Mouse (Mus musculus) stomach, embryonic 15.5 days (tissue): ENCODE results near the gene Aasdh. TPM values are rescaled to one million over a fixed set of nuclear protein-coding genes. Genes with fewer than 3 reads are reported as not detected.
A peak's percentile ranks its signal among the peaks of the same experiment; 100 is the strongest.
"Not testable (repeated sequence)": the region's sequence is repeated elsewhere in the genome, so short reads cannot be mapped to it uniquely, and the experiment has no call there.

ENCODE experiments used
- ATAC-seq: fragments of 200-750 bp; cut with Nextera tagmentation; 2 replicates; pipeline ENCODE4 v1.8.0; 2017; ENCODE audit warnings: low read depth, moderate number of reproducible peaks, moderate TSS enrichment; ENCODE audit not compliant: insufficient read depth, low FRiP score
- H3K27ac ChIP-seq: fragments of 300-500 bp; sonication (generic); 2 replicates; pipeline ENCODE4 v1.5.1; 2015; ENCODE audit warnings: mild to moderate bottlenecking, inconsistent platforms
- H3K27me3 ChIP-seq: fragments of 300-500 bp; sonication (generic); replicated peaks from 2 replicates; pipeline ENCODE4 v1.6.1; 2015; ENCODE audit warnings: inconsistent platforms
- H3K36me3 ChIP-seq: fragments of 300-500 bp; sonication (generic); 2 replicates; pipeline ENCODE4 v1.6.1; 2015; ENCODE audit warnings: inconsistent platforms
- H3K4me1 ChIP-seq: fragments of 300-500 bp; sonication (generic); 2 replicates; pipeline ENCODE4 v1.6.1; 2015; ENCODE audit warnings: inconsistent platforms
- H3K4me2 ChIP-seq: fragments of 300-500 bp; sonication (generic); 2 replicates; pipeline ENCODE4 v1.6.1; 2015; ENCODE audit warnings: mild to moderate bottlenecking, inconsistent platforms
- H3K4me3 ChIP-seq: fragments of 300-500 bp; sonication (generic); replicated peaks from 2 replicates; pipeline ENCODE4 v1.5.1; 2015; ENCODE audit warnings: inconsistent platforms
- H3K9ac ChIP-seq: fragments of 300-500 bp; sonication (generic); 2 replicates; pipeline ENCODE4 v1.6.1; 2015; ENCODE audit warnings: inconsistent platforms
- H3K9me3 ChIP-seq: fragments of 300-500 bp; sonication (generic); 2 replicates; pipeline ENCODE4 v1.6.1; 2016; ENCODE audit warnings: inconsistent platforms
- WGBS: fragments of 180-500 bp; shearing (Covaris S2); methylation state at CpG from one replicate; pipeline ENCODE4 v1.1.7; 2015; 5-methylcytosine and 5-hydroxymethylcytosine counted together
- polyA plus RNA-seq: library from polyadenylated mRNA; unstranded; fragments of >200 nt; fragmentation: Nextera tagmentation; extraction: Ambion mirVana; gene quantifications from 2 replicates; pipeline ENCODE4 v1.2.1, GENCODE M21; 2015

Gene Aasdh
- polyA plus RNA-seq, 1 experiment from 2014 or later = 16.7 TPM

DNA sequence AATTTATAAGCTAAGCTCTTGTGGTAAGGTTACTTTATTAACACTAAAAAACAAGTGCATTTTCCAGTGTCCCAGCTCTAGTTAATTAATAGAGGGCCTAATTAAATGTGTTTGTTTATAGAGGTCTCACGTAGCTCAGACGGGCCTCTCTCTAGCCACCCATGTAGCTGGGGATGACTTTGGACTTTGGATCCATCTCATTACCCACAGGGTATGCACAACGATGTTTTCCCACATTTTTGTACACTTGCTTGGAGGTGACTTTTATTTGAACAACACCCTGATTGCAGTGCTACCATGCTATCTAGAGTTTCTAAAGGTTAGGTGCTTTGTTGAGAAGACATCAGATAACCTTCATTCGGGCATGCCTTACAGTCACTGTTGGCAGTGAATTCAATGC, 37.2 kb upstream of the Aasdh start:
- H3K4me3 ChIP-seq = no peak overlapping the region
- ATAC-seq = peak; percentile 58; the same call in 1 of the 2 replicates
- WGBS = 76% methylated on average over 4 of the region's 4 CpGs

DNA sequence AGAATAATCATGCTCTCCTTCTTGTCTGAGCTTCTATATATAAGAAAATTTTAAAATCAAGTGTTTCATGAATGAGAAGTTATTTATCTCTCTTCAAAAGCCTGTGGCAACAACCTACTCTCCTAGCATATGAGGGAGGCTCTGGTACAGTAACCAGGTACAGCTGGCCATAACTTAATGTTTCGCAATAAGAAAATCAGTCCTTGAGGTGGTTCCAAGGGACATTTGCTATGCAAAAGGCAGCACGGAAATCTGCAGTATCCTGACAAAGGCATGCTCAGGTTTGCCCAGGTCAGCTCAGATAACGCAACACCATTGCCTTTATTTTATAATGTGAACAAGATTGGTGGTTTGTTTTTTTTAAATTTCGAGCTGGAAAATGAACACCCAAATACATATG, 36.7 kb upstream of the Aasdh start:
- Histone ChIP-seq H3K9me3 (no peaks in the 10 kb centered on the region), H3K27me3 (no peaks in the 10 kb centered on the region), H3K9ac (no peak overlapping the region), H3K4me1 (no peaks in the 10 kb centered on the region), H3K4me3 (no peak overlapping the region), H3K27ac (no peak overlapping the region), H3K4me2 (no peak overlapping the region), H3K36me3 (peaks cover 4% of the 10 kb centered on the region; the same call in 1 of the 2 replicates)
- 65% methylated on average over 4 of the region's 4 CpGs for WGBS
- ATAC-seq = no peak

More for the DNA sequence above, 37.2 kb upstream of the Aasdh start:
- Histone ChIP-seq H3K9ac (no peak overlapping the region), H3K36me3 (peaks cover 4% of the 10 kb centered on the region; the same call in 1 of the 2 replicates), H3K4me2 (no peak overlapping the region), H3K27ac (no peak overlapping the region), H3K4me1 (no peaks in the 10 kb centered on the region), H3K9me3 (no peaks in the 10 kb centered on the region), H3K27me3 (no peaks in the 10 kb centered on the region)

DNA sequence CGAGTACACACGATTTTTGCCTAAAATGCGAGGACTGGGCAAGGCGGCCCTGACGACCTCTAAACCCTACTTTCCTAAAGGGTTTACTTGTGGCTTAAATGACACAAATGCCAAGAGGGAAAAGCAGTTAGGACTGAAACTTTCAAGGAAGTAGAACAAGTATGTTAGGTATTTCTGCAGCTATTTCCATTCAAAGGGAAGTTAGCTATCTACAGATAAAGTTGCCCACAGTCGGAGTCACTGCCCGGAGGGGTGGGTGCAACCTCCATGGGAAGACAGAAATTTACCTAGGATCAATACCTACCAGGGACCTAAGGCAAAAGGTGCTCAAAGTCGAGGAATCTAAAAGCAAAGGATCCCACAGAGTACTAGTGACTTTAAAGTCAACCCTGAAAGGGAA, 34.4 kb upstream of the Aasdh start:
- no peak for ATAC-seq
- Histone ChIP-seq H3K4me1 (no peaks in the 10 kb centered on the region), H3K27ac (no peak overlapping the region), H3K36me3 (peaks cover 4% of the 10 kb centered on the region; the same call in 1 of the 2 replicates), H3K27me3 (no peaks in the 10 kb centered on the region), H3K9ac (no peak overlapping the region), H3K4me2 (no peak overlapping the region), H3K4me3 (no peak overlapping the region), H3K9me3 (no peaks in the 10 kb centered on the region)
- 86% methylated on average over 8 of the region's 8 CpGs for WGBS

DNA sequence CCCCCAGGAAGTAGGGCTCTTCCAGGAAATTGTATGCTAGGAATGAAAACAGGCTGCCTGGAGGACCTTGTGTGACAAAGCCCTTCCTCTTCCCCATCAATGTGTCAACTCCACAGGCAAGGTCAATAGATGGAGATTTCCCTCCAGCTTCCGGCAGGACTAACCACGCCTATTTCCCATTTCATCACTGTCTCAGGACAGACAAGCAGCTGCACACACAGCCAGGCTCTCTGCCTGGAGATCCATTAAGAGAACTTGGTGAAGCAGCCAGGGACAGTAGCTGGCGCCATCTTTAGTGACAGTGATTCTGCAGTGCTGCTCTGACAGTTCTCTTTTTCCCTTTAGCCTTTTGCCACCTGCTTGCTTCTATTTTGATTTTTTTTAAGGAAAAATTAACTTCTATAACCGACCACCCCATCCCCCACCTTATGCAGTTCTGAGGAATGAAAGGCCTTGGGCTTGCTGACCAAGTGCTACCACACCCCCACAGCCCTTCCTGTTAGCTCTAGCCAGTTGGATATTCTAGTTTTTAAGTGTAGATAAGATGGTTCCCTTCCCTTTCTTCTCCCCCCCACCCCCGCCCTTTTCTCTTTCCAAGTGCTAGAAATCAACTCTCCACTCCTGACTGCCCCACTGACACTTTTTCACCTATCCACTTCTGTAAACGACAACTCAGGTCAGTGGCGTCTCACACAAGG, 24.0 kb upstream of the Aasdh start:
- Histone ChIP-seq H3K4me2 (no peak overlapping the region), H3K4me1 (peaks cover 4% of the 10 kb centered on the region; the same call in 1 of the 2 replicates), H3K36me3 (peaks cover 20% of the 10 kb centered on the region), H3K27me3 (no peaks in the 10 kb centered on the region), H3K9me3 (no peaks in the 10 kb centered on the region), H3K27ac (no peak overlapping the region), H3K4me3 (no peak overlapping the region), H3K9ac (no peak overlapping the region)
- 59% methylated on average over 7 of the region's 7 CpGs for WGBS
- ATAC-seq = no peak

DNA sequence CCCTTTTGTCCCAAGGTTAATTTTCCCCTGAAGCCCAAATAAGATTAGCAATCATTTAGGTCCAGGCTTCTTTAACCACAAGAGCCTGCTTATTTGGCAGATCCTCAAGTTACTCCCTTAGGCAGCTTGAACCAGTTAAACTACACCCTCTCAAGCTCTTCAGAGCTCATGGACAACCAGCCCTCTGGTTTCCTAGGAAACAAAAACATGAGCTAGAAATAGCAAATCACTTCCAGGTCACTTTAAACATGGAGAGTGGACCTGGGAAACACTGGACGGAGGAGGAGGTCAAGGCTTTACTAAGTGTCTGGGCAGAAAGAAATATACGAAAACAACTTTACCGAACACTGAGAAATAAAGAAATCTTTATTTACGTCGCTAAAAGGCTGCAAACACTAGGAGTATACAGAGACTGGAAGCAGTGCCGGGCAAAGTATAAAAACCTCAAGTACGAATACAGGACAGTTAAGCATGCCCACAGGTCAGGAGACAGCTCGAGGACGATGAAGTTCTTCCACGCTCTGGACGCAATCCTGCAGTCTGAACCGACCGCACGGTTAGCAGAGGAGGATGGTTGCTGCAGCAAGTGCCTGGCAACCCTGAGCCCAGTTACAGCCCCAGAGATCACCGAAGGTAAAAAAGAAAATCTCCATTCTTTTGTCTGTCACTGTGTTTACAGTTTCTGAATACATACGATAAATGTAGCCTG, 23.0 kb upstream of the Aasdh start:
- Histone ChIP-seq H3K4me2 (peak overlapping the region; percentile 13; the same call in 1 of the 2 replicates), H3K9me3 (no peaks in the 10 kb centered on the region), H3K36me3 (peaks cover 20% of the 10 kb centered on the region), H3K27ac (peak overlapping the region; percentile 35; the same call in 1 of the 2 replicates), H3K4me1 (peaks cover 4% of the 10 kb centered on the region; the same call in 1 of the 2 replicates), H3K9ac (no peak overlapping the region), H3K4me3 (no peak overlapping the region), H3K27me3 (no peaks in the 10 kb centered on the region)
- WGBS = 73% methylated on average over 16 of the region's 16 CpGs
- peak; percentile 50; the same call in 1 of the 2 replicates for ATAC-seq

DNA sequence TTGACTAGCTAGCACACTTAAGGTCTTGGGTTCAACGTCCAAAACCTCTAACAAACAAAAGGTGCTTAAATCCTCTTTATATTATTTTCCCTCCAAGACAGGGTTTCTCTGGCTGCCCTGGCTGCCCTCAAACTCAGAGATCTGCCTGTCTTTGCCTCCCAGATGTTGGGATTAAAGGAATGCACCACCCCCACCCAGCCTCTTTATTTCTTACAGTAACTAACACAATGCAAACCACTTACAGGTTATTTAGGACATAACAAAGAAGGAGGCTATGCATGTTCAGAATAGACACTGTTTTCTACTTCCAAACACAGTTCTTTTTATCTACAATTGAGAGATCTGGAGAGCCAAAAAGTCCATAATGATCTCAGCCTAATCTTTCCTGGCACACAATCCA, 19.0 kb upstream of the Aasdh start:
- ATAC-seq = no peak
- no peaks in the 10 kb centered on the region for H3K27me3 ChIP-seq
- H3K4me2 ChIP-seq = no peak overlapping the region
- peaks cover 37% of the 10 kb centered on the region for H3K36me3 ChIP-seq
- H3K9ac ChIP-seq = no peak overlapping the region
- H3K9me3 ChIP-seq = no peaks in the 10 kb centered on the region
- no peaks in the 10 kb centered on the region for H3K4me1 ChIP-seq
- no peak overlapping the region for H3K4me3 ChIP-seq
- WGBS = 81% methylated on average over 1 of the region's 1 CpGs
- H3K27ac ChIP-seq = no peak overlapping the region

DNA sequence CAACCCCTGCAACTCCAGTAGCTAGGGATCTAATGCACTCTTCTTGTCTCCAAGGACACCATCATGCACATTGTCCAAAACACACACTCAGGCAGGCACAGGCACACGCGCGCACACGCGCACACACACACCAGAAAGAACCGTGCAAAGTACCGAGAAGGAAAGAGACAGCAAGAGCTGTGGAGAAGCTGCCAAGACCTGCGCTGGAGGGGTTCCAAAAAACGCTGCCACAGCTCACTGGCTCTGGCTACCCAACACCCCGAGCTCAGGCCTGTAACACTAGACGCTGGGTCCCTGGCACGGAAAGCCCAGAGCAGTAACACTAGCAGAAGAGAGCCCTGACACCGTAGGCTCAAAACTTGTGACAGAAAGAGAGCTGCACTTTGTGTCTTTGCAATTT, 18.1 kb upstream of the Aasdh start:
- H3K27ac ChIP-seq = no peak overlapping the region
- H3K36me3 ChIP-seq = peaks cover 40% of the 10 kb centered on the region

DNA sequence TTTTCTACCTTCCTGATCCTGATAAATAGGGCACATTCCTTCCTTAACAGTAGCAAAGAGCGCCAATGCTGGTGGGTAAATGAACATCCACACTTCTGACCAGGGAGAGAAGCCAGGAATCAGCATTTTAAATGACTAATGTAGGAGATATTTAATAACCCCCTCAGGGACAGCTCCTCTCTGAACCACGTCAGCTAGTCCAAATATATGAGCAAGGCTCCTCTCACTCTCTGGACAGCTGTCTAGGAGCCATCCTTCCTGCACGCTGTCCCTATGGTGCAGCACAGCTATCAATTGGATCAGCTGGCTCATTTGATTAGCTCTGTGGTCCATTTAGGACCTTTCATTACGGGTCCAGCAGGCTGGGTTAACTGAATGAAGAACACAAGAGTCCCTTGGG, 17.5 kb upstream of the Aasdh start:
- Histone ChIP-seq H3K36me3 (peaks cover 46% of the 10 kb centered on the region), H3K9me3 (no peaks in the 10 kb centered on the region), H3K27ac (no peak overlapping the region), H3K9ac (no peak overlapping the region), H3K4me2 (no peak overlapping the region), H3K4me1 (no peaks in the 10 kb centered on the region), H3K27me3 (no peaks in the 10 kb centered on the region), H3K4me3 (no peak overlapping the region)
- no peak for ATAC-seq
- WGBS = 85% methylated on average over 4 of the region's 4 CpGs

More for the DNA sequence above, 18.1 kb upstream of the Aasdh start:
- ATAC-seq = no peak
- Histone ChIP-seq H3K27me3 (no peaks in the 10 kb centered on the region), H3K4me3 (no peak overlapping the region), H3K9me3 (no peaks in the 10 kb centered on the region), H3K4me2 (no peak overlapping the region), H3K4me1 (no peaks in the 10 kb centered on the region), H3K9ac (no peak overlapping the region)
- 84% methylated on average over 13 of the region's 13 CpGs for WGBS

DNA sequence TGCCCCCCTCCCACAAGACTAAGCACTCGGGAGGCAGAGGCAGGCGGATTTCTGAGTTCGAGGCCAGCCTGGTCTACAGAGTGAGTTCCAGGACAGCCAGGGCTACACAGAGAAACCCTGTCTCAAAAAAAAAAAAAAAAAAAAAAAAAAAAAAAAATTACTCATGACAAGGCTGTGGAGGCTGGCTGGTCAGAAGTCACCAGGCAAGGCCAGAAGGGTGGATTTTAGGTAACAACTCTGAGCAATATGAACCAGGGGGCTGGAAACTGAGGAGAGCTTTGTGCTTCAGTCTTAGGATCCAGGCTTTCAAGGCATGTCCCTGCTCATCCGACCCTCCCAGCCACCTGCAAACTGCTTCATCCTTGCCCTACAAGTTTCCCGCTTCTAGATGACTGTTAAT, 7.2 kb upstream of the Aasdh start:
- H3K4me1 ChIP-seq, H3K27ac ChIP-seq, H3K9me3 ChIP-seq, H3K4me2 ChIP-seq, H3K4me3 ChIP-seq, ATAC-seq, H3K36me3 ChIP-seq, H3K27me3 ChIP-seq, H3K9ac ChIP-seq: not testable (repeated sequence)
- WGBS = 89% methylated on average over 5 of the region's 5 CpGs

DNA sequence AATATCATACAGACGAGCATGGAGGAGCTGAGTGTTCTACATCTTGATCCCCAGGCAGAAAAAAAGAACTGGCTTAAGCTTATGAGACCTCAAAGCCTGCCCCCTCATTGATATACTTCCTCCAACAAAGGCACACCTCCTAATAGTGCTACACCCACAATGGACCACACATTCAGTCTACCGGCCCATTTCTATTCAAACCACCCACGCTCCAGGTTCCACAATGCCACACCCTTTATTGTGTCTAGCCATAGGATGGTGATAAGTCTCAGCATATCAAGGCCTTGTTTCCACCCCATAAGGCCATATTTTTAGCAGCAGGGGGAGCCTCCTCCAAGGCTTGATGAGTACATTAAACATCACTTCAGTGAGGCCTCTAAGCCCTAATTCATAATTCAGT, 5.5 kb upstream of the Aasdh start:
- ATAC-seq = no peak
- Histone ChIP-seq H3K36me3 (0 out of 2 replicates have a peak, but pooled peaks cover 6% of the 10 kb centered on the region), H3K9ac (no peak overlapping the region), H3K27ac (no peak overlapping the region), H3K4me3 (no peak overlapping the region), H3K4me1 (no peaks in the 10 kb centered on the region), H3K9me3 (no peaks in the 10 kb centered on the region), H3K4me2 (no peak overlapping the region), H3K27me3 (no peaks in the 10 kb centered on the region)
- 71% methylated on average over 3 of the region's 3 CpGs for WGBS

DNA sequence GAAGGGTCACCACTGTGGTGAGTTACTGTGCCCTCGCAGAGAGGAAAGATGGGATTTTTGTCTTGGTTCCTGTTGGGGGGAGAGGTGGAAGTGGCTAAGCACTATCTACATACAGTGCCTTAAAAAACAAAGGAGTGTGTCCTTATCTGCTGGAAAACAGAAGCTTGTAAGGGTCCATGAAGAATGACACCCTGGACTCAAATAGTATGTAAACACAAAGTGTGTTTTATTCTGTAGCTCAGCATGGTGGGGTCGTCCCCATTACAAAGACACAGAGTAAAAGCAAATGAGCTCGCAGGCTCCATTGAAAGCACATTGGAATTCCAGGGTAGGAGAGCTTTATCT, 813 bp upstream of the Aasdh start:
- no peaks in the 10 kb centered on the region for H3K27me3 ChIP-seq
- 29% methylated on average over 3 of the region's 3 CpGs for WGBS
- no peak overlapping the region for H3K9ac ChIP-seq
- ATAC-seq = no peak
- no peaks in the 10 kb centered on the region for H3K4me1 ChIP-seq
- H3K27ac ChIP-seq = peak overlapping the region; percentile 93
- H3K36me3 ChIP-seq = no peaks in the 10 kb centered on the region
- no peaks in the 10 kb centered on the region for H3K9me3 ChIP-seq
- H3K4me3 ChIP-seq = peak overlapping the region; percentile 77
- H3K4me2 ChIP-seq = peak overlapping the region; percentile 86

DNA sequence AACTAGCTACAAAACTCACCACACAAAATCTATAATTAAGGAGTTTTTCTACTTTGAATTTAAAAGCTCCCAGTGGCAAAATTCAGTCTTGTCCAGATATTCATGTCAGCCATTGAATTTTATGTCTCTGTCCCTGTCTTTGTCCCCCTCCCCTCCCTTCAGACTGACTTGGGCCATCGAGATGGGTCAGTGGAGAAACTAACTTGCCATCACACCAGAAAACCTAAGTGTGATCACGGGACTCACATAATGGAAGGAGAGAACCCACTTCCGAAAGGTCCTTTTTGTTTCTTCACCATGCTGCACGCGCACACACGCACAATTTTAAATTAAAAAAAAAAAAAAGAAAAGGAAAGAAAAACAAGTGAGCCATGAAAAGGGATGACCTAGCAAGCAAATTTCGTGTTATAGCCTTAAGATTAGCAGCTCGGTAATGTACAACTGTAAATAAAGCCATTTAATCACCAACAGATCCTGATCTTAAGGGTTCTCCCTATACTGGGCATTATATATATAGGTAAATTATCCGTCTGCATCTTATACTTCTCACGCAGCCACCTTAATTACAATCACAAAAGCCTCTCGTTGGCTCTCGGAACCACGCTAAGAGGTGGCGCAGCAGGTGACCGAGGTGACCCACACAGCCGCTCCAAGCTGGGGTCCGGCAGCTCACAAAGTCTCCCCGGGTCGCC, 455 bp downstream of the Aasdh start:
- H3K9me3 ChIP-seq = no peaks in the 10 kb centered on the region
- H3K27ac ChIP-seq = peak overlapping the region; percentile 93
- H3K27me3 ChIP-seq = no peaks in the 10 kb centered on the region
- ATAC-seq = no peak; the same call in 1 of the 2 replicates
- no peaks in the 10 kb centered on the region for H3K36me3 ChIP-seq
- no peaks in the 10 kb centered on the region for H3K4me1 ChIP-seq
- 1% methylated on average over 19 of the region's 19 CpGs for WGBS
- H3K4me3 ChIP-seq = peak overlapping the region; percentile 77
- H3K9ac ChIP-seq = peak overlapping the region; percentile 77
- H3K4me2 ChIP-seq = peak overlapping the region; percentile 86
